Comparison of ENCODE assay signal across 24 mouse cellular contexts in the genomic region with DNA sequence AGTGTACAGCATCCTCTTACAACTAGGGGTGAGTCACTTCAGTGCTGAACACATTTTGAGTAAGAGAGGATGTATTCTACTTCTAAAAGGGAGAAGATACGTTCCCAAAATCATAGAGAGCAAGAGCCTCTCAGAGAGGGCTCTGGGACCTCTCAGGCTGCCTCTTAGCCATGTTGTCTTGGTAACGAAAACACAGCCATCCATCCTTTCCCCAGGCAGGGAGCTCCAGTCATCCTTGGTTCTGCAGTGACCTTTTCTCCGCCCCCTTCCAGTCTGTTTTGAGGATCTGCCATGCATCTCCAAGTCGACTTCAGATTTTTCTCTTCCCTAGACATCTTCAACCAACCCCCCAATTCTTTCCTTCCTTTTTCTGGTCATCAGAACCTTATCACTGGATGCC.
A peak's percentile ranks its signal among the peaks of the same experiment; 100 is the strongest.
DNase-seq lines count a peak whose midpoint lies in the region; ATAC-seq lines count a peak whose summit lies in the region.
"Had no signal": no experiment of that assay in that cellular context is flagged by ENCODE, and none has a peak within 500 bp of the region (broad histone marks: within the 10 kb centered on the region; RNA-seq: fewer than 3 reads in every experiment).

No protein-coding gene starts in this region.

- WGBS in forebrain, embryonic 11.5 days = 78% methylated on average over 4 of the region's 4 CpGs

- no peaks in the 10 kb centered on the region for H3K9me3 ChIP-seq in forebrain, embryonic 11.5 days (ENCODE audit: control insufficient read depth, low read length)
- H3K9me3 ChIP-seq: embryonic facial prominence, embryonic 10.5 days; hindbrain, embryonic 10.5 days; intestine, embryonic 15.5 days; limb, embryonic 12.5 days; midbrain, embryonic 10.5 days had no signal

- no peak overlapping the region for H3K27ac ChIP-seq in forebrain, embryonic 11.5 days (ENCODE audit: low read depth, low read length)
- H3K27ac ChIP-seq: embryonic facial prominence, embryonic 10.5 days; hindbrain, embryonic 10.5 days; intestine, embryonic 15.5 days; limb, embryonic 12.5 days; midbrain, embryonic 10.5 days had no signal

- peak; percentile 13 for DNase-seq in embryo, embryonic 10 days (ENCODE audit: low spot score)
- no peak for DNase-seq in embryo, embryonic 9.5 days (ENCODE audit: extremely low spot score)
- peak; percentile 59 to 60 for DNase-seq in layer of hippocampus, adult 18-20 months (ENCODE audit: low spot score in 2 of 2)
- DNase-seq in layer of hippocampus, postnatal 14 days (ENCODE audit: low spot score in 2 of 2) = no peak
- DNase-seq in right cerebral cortex, adult 18-20 months = peak; percentile 27
- no peak for DNase-seq in right cerebral cortex, postnatal 14 days
- no peak for DNase-seq in forebrain, embryonic 11.5 days (ENCODE audit: low spot score)
- DNase-seq: adrenal gland, postnatal 25 days; cerebellum, adult 9-10 months; gastrocnemius, postnatal 10 days; kidney, adult 8-10 months; kidney, postnatal 10 days; liver, postnatal 0 days; thymus, postnatal 25 days had no signal

- H3K4me1 ChIP-seq in forebrain, embryonic 11.5 days (replicated peaks; ENCODE audit: control insufficient read depth, insufficient read depth, low read length) = no peaks in the 10 kb centered on the region
- H3K4me1 ChIP-seq: intestine, embryonic 15.5 days; limb, embryonic 12.5 days had no signal

- ATAC-seq in forebrain, embryonic 11.5 days (replicated peaks; ENCODE audit: low FRiP score) = no peak
- ATAC-seq: forebrain, embryonic 16.5 days; hindbrain, embryonic 16.5 days; intestine, embryonic 15.5 days; liver, postnatal 0 days; lung, postnatal 0 days had no signal

- no peak overlapping the region for H3K9ac ChIP-seq in forebrain, embryonic 11.5 days (ENCODE audit: low read length)
- H3K9ac ChIP-seq: intestine, embryonic 15.5 days; limb, embryonic 12.5 days; liver, postnatal 0 days had no signal

- H3K27me3 ChIP-seq in forebrain, embryonic 11.5 days (ENCODE audit: control insufficient read depth, insufficient read depth, low read length) = no peaks in the 10 kb centered on the region
- H3K27me3 ChIP-seq: intestine, embryonic 15.5 days; limb, embryonic 12.5 days had no signal

- H3K36me3 ChIP-seq in forebrain, embryonic 11.5 days (ENCODE audit: control insufficient read depth, insufficient read depth, low read length) = no peaks in the 10 kb centered on the region
- H3K36me3 ChIP-seq: embryonic facial prominence, embryonic 10.5 days; hindbrain, embryonic 10.5 days; intestine, embryonic 15.5 days; limb, embryonic 12.5 days; midbrain, embryonic 10.5 days had no signal

- H3K4me3 ChIP-seq in forebrain, embryonic 11.5 days (ENCODE audit: low read depth, low read length) = no peak overlapping the region
- H3K4me3 ChIP-seq: embryonic facial prominence, embryonic 10.5 days; hindbrain, embryonic 10.5 days; intestine, embryonic 15.5 days; limb, embryonic 12.5 days; midbrain, embryonic 10.5 days had no signal

- no peak overlapping the region for H3K4me2 ChIP-seq in forebrain, embryonic 11.5 days (ENCODE audit: low read depth, low read length, severe bottlenecking)
- H3K4me2 ChIP-seq: heart, embryonic 11.5 days; intestine, embryonic 15.5 days; limb, embryonic 12.5 days; liver, embryonic 11.5 days had no signal

Comparison
In these comparisons a context has a peak if more than half of its experiments do, and no peak if none do; other contexts are left out.
1. DNase-seq: peak in embryo, embryonic 10 days (single experiment), layer of hippocampus, adult 18-20 months (2 of 2) and right cerebral cortex, adult 18-20 months (single experiment); none in embryo, embryonic 9.5 days (single experiment), layer of hippocampus, postnatal 14 days (0 of 2), right cerebral cortex, postnatal 14 days (single experiment) and forebrain, embryonic 11.5 days (single experiment).